Mouse (Mus musculus): Measurements from ENCODE around the gene Tas1r1. TPM values are rescaled to one million over a fixed set of nuclear protein-coding genes. Genes with fewer than 3 reads are reported as not detected.
A peak's percentile ranks its signal among the peaks of the same experiment; 100 is the strongest.

Tas1r1 gene
- polyA plus RNA-seq (2015; fragmentation: Nextera tagmentation; extraction: Ambion mirVana) = 1.2 TPM in 2 replicates

- Histone ChIP-seq H3K27me3 (no peaks in the 10 kb centered on the region; the same call in 1 of the 2 replicates), H3K36me3 (peaks cover 26% of the 10 kb centered on the region), H3K9ac (peak within 1 kb of the TSS; percentile 93), H3K9me3 (replicated peaks) (no peaks in the 10 kb centered on the region), H3K4me3 (replicated peaks) (peak within 1 kb of the TSS; percentile 99), H3K4me2 (replicated peaks) (peak within 1 kb of the TSS; percentile 78), H3K27ac (replicated peaks) (peak within 1 kb of the TSS; percentile 41; the same call in 1 of the 2 replicates), H3K4me1 (peaks cover 16% of the 10 kb centered on the region)
- WGBS = 34% methylated on average over 10 of the region's 10 CpGs
- ATAC-seq (ENCODE audit: insufficient number of reproducible peaks, low FRiP score, low TSS enrichment, low read depth) = peak; percentile 52; the same call in 1 of the 2 replicates
Measured at GRCm38 (mm10) chr4:152038225-152038984, at the start of gene Tas1r1. Gene Tas1r1 (minus strand): TSS chr4:152038568.

GRCm38 (mm10) chr4:152088133-152088532 is 49.8 kb upstream of the Tas1r1 start:
- Histone ChIP-seq H3K27ac (replicated peaks) (0 out of 2 replicates have a peak overlapping the region, but pooled peaks have one; percentile 18), H3K4me1 (peaks cover 45% of the 10 kb centered on the region), H3K4me2 (replicated peaks) (peak overlapping the region; percentile 86), H3K9ac (peak overlapping the region; percentile 15; the same call in 1 of the 2 replicates), H3K4me3 (replicated peaks) (peak overlapping the region; percentile 85), H3K9me3 (replicated peaks) (no peaks in the 10 kb centered on the region), H3K36me3 (no peaks in the 10 kb centered on the region), H3K27me3 (no peaks in the 10 kb centered on the region)
- 35% methylated on average over 4 of the region's 4 CpGs for WGBS
- no peak for ATAC-seq (ENCODE audit: insufficient number of reproducible peaks, low FRiP score, low TSS enrichment, low read depth)

DNA sequence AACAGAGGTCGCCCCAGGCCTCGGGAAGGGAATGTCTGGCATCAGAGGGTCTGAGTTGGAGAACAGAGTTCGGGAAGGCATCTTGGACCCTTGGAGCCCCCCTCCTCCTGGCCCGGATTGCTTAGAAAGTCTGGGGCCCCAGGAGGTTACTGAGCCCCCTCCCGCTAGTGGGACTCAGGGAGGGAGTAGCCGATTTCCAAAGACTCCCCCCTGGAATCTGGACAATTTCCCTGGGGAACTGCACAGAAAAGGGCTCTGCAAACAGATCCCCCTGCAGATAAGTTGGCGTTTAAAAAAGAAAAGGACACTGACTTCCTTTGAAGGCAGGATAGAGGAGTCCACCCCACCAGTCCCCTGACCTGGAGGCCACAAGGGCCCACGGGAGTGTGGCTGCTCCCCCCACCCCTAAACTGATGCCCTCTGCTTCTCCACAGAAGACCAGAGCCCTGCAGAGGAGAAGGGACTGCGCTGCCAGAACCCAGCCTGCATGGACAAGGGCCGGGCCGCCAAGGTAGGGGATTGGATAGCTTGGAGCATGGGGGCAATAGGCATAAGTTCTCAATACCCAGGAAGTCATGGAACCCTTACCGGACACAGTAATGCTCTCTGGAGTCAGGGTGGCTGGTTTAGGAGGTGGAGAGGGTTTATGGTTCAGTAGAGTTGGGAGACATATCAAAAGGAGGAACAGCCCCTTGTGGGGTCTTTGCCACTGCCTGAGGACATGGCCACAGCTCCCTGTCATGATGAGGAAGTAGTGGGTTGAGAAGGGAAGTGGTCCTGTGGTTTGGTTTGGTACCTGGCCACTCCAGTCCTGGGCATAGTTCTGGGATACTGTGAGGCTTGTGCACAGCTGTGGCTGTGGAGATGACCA is 49.1 kb upstream of the Tas1r1 start:
- H3K36me3 ChIP-seq = no peaks in the 10 kb centered on the region
- H3K27ac ChIP-seq (replicated peaks) = peak overlapping the region; percentile 80
- H3K9ac ChIP-seq = peak overlapping the region; percentile 80
- peak overlapping the region; percentile 85 for H3K4me3 ChIP-seq (replicated peaks)
- H3K9me3 ChIP-seq (replicated peaks) = no peaks in the 10 kb centered on the region
- ATAC-seq (ENCODE audit: insufficient number of reproducible peaks, low FRiP score, low TSS enrichment, low read depth) = 0 out of 2 replicates have a peak, but pooled peaks have one; percentile 2
- H3K4me1 ChIP-seq = peaks cover 38% of the 10 kb centered on the region
- H3K27me3 ChIP-seq = no peaks in the 10 kb centered on the region
- peak overlapping the region; percentile 86 for H3K4me2 ChIP-seq (replicated peaks)
- 3% methylated on average over 12 of the region's 12 CpGs for WGBS

- Histone ChIP-seq H3K9ac (peak overlapping the region; percentile 80), H3K4me3 (replicated peaks) (peak overlapping the region; percentile 85), H3K9me3 (replicated peaks) (no peaks in the 10 kb centered on the region), H3K27ac (replicated peaks) (peak overlapping the region; percentile 80), H3K27me3 (no peaks in the 10 kb centered on the region), H3K4me1 (peaks cover 34% of the 10 kb centered on the region), H3K4me2 (replicated peaks) (peak overlapping the region; percentile 86), H3K36me3 (no peaks in the 10 kb centered on the region)
- peak; percentile 77 for ATAC-seq (ENCODE audit: insufficient number of reproducible peaks, low FRiP score, low TSS enrichment, low read depth)
- WGBS = under 1% methylated on average over 89 of the region's 92 CpGs
Measured at GRCm38 (mm10) chr4:152086505-152087210, 48.3 kb upstream of the Tas1r1 start.

DNA sequence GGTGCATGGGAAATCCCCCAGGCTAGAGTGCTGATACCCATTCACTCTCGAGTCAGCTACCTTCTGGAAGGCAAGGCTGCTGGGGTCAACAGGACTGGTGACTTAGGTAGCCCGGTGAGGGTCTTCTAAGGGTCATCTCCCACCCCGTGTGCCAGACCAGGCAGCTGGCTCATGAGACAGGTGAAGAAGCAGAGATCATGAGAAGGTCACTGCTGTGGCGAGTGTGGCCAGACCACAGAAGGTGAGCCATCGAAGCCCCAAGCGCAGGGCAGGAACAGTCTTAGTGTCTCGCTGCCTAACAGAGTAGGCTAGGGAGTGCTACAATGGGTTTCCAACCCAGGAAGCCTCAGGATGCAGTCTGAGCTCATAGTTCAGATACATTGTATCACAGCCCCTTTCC is 46.2 kb upstream of the Tas1r1 start:
- no peak overlapping the region for H3K27ac ChIP-seq (replicated peaks)
- no peak overlapping the region for H3K4me2 ChIP-seq (replicated peaks)
- ATAC-seq (ENCODE audit: insufficient number of reproducible peaks, low FRiP score, low TSS enrichment, low read depth) = no peak
- no peak overlapping the region for H3K4me3 ChIP-seq (replicated peaks)
- no peaks in the 10 kb centered on the region for H3K27me3 ChIP-seq
- no peak overlapping the region for H3K9ac ChIP-seq
- H3K9me3 ChIP-seq (replicated peaks) = no peaks in the 10 kb centered on the region
- 83% methylated on average over 7 of the region's 7 CpGs for WGBS
- peaks cover 34% of the 10 kb centered on the region for H3K4me1 ChIP-seq
- H3K36me3 ChIP-seq = no peaks in the 10 kb centered on the region

DNA sequence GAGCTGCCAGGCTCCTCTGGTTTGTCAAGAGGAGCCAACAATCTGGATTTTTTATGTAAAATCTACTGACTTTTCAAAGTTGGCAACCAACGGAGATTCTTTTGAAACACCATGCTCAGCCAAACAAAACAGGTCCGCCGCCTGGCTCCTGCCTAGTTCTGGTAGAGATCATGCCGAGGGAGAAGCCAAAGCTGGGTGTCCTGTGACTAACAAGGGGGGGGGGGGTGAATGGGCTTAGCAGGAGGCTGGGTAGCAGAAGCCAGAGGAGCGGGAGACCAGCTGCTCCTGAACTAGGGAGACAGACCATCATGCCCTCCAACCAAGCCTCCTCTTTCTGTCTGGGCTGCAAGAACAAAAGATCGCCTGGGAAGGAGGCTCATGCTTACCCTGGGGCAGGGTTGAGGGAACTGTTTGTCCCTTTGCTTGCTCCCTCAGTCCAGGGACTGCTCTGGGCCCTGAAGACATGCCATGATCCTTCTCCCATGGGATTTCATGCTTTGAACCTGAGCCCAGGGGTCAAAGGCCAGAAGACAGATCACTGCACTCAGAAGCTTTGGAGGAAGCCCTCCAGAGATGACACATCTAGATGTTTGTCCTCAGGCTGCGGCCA is 45.3 kb upstream of the Tas1r1 start:
- no peak overlapping the region for H3K4me2 ChIP-seq (replicated peaks)
- peaks cover 25% of the 10 kb centered on the region for H3K4me1 ChIP-seq
- H3K9ac ChIP-seq = no peak overlapping the region
- no peaks in the 10 kb centered on the region for H3K36me3 ChIP-seq
- no peak overlapping the region for H3K4me3 ChIP-seq (replicated peaks)
- no peak overlapping the region for H3K27ac ChIP-seq (replicated peaks)
- H3K9me3 ChIP-seq (replicated peaks) = no peaks in the 10 kb centered on the region
- WGBS = 43% methylated on average over 7 of the region's 7 CpGs
- no peaks in the 10 kb centered on the region for H3K27me3 ChIP-seq
- no peak for ATAC-seq (ENCODE audit: insufficient number of reproducible peaks, low FRiP score, low TSS enrichment, low read depth)

DNA sequence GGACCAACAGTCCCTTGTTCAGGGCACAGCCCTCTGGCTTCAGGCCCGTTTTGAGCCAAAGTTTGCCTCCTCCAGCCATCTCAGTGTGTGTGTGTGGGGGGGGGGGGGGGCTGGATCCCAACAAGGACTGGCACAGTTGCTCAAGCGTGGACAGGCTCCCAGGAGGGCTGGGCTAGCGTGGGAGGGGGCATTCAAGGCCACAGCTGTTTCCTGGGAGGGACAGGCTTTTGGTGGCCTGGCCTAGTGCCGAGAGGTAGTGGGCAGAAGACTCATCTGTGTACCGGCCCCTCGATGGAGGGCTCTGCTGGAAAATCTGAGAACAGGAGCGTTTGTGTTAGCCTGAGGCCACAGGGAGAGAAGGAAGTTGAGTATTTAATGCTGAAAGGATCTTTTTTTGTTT is 41.6 kb upstream of the Tas1r1 start:
- 46% methylated on average over 7 of the region's 7 CpGs for WGBS
- H3K9me3 ChIP-seq (replicated peaks) = no peaks in the 10 kb centered on the region

DNA sequence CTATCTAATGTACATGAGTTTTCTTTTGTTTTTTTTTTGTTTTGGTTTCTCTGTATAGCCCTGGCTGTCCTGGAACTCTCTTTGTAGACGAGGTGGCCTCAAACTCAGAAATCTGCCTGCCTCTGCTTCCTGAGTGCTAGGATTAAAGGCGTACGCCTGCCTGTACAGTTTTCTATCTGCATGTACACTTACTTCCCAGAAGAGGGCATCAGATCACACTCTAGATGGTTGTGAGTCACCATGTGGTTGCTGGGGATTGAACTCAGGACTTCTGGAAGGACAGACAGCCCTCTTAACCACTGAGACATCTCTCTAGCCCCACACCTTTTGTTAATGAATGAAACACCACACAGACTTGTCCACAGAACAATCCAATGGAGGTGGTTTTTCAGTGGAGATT is 40.9 kb upstream of the Tas1r1 start:
- Histone ChIP-seq H3K27ac (replicated peaks) (no peak overlapping the region), H3K4me1 (peaks cover 9% of the 10 kb centered on the region), H3K27me3 (no peaks in the 10 kb centered on the region), H3K4me3 (replicated peaks) (no peak overlapping the region), H3K4me2 (replicated peaks) (no peak overlapping the region), H3K9ac (no peak overlapping the region), H3K9me3 (replicated peaks) (no peaks in the 10 kb centered on the region), H3K36me3 (no peaks in the 10 kb centered on the region)
- no peak for ATAC-seq (ENCODE audit: insufficient number of reproducible peaks, low FRiP score, low TSS enrichment, low read depth)
- WGBS = 84% methylated on average over 3 of the region's 3 CpGs

More for the DNA sequence above, 41.6 kb upstream of the Tas1r1 start:
- no peak overlapping the region for H3K4me2 ChIP-seq (replicated peaks)
- no peaks in the 10 kb centered on the region for H3K36me3 ChIP-seq
- no peak overlapping the region for H3K9ac ChIP-seq
- H3K4me1 ChIP-seq = peaks cover 9% of the 10 kb centered on the region; the same call in 1 of the 2 replicates
- no peak for ATAC-seq (ENCODE audit: insufficient number of reproducible peaks, low FRiP score, low TSS enrichment, low read depth)
- no peaks in the 10 kb centered on the region for H3K27me3 ChIP-seq
- no peak overlapping the region for H3K27ac ChIP-seq (replicated peaks)
- H3K4me3 ChIP-seq (replicated peaks) = no peak overlapping the region

GRCm38 (mm10) chr4:152078105-152078530 is 39.8 kb upstream of the Tas1r1 start:
- H3K9me3 ChIP-seq (replicated peaks) = no peaks in the 10 kb centered on the region
- no peaks in the 10 kb centered on the region for H3K27me3 ChIP-seq
- 80% methylated on average over 10 of the region's 10 CpGs for WGBS
- H3K4me3 ChIP-seq (replicated peaks) = no peak overlapping the region
- no peak overlapping the region for H3K27ac ChIP-seq (replicated peaks)
- H3K9ac ChIP-seq = no peak overlapping the region
- H3K4me2 ChIP-seq (replicated peaks) = no peak overlapping the region
- no peaks in the 10 kb centered on the region for H3K36me3 ChIP-seq
- ATAC-seq (ENCODE audit: insufficient number of reproducible peaks, low FRiP score, low TSS enrichment, low read depth) = no peak; the same call in 1 of the 2 replicates
- peaks cover 14% of the 10 kb centered on the region for H3K4me1 ChIP-seq

GRCm38 (mm10) chr4:152077191-152077590 is 38.8 kb upstream of the Tas1r1 start:
- Histone ChIP-seq H3K9me3 (replicated peaks) (no peaks in the 10 kb centered on the region), H3K4me2 (replicated peaks) (no peak overlapping the region), H3K27me3 (no peaks in the 10 kb centered on the region), H3K4me3 (replicated peaks) (no peak overlapping the region), H3K9ac (no peak overlapping the region), H3K4me1 (peaks cover 21% of the 10 kb centered on the region), H3K27ac (replicated peaks) (no peak overlapping the region), H3K36me3 (no peaks in the 10 kb centered on the region)
- 81% methylated on average over 9 of the region's 9 CpGs for WGBS
- no peak for ATAC-seq (ENCODE audit: insufficient number of reproducible peaks, low FRiP score, low TSS enrichment, low read depth)
